Mouse (Mus musculus): ENCODE data around the gene Lcp1. TPM values are rescaled to one million over a fixed set of nuclear protein-coding genes. Genes with fewer than 3 reads are reported as not detected.

The Lcp1 gene
- total and polyA plus RNA-seq, 3 experiments: 258 to 777 (median 373) TPM

- Histone ChIP-seq H3K27me3 (replicated peaks) (no peaks in the 10 kb centered on the region), H3K4me2 (ENCODE audit: insufficient read depth, low read depth, poor library complexity, severe bottlenecking) (no peak overlapping the region), H3K9ac (ENCODE audit: insufficient read depth, low read depth) (no peak overlapping the region), H3K4me1 (ENCODE audit: control insufficient read depth in 1 of 2, insufficient read depth in 2 of 2) (peaks cover 0 to 21% of the 10 kb centered on the region in 2 experiments; a peak in 2 of 4 replicates), H3K36me3 (replicated peaks in 1 of 2; ENCODE audit: control insufficient read depth in 1 of 2, insufficient read depth in 1 of 2, low read length in 1 of 2) (peaks cover 4 to 5% of the 10 kb centered on the region in 2 experiments), H3K9me3 (replicated peaks; ENCODE audit: low read length) (no peaks in the 10 kb centered on the region), H3K79me2 (replicated peaks; ENCODE audit: control insufficient read depth, extremely low read depth, insufficient read depth, poor library complexity, severe bottlenecking) (no peaks in the 10 kb centered on the region), H3K4me3 (replicated peaks in 1 of 3; ENCODE audit: low read depth in 2 of 3, low read length in 2 of 3, poor library complexity in 1 of 3) (no peak overlapping the region), H3K27ac (ENCODE audit: insufficient read depth, low read depth) (no peak overlapping the region)
- in situ Hi-C loops (cut with MboI; ENCODE audit: low pct_ligation_motif_present, low pct_unique_long_range_greater_than_20kb, low sequenced_read_pairs) (no loop called here), dilution Hi-C loops (cut with MboI; ENCODE audit: extremely low pct_ligation_motif_present, extremely low pct_unique_long_range_greater_than_20kb, low sequenced_read_pairs) (no loop called here)
- DNase-seq (ENCODE audit: extremely low read depth): no peak
- TF ChIP-seq ZKSCAN1 (IDR thresholded peaks at IDR 0.05; ENCODE audit: borderline replicate concordance, low read depth, low read length): no peak
- TF ChIP-seq USF1 (IDR thresholded peaks at IDR 0.05; ENCODE audit: low read depth, low read length): no peak
- TF ChIP-seq CHD1 (IDR thresholded peaks at IDR 0.05; ENCODE audit: low read depth, low read length): no peak
- no peak for TF ChIP-seq EP300 (IDR thresholded peaks at IDR 0.05; ENCODE audit: low read length)
- TF ChIP-seq SIN3A (IDR thresholded peaks at IDR 0.05; ENCODE audit: low read length): no peak
- TF ChIP-seq MAX (IDR thresholded peaks at IDR 0.05; ENCODE audit: low read length): no peak
- TF ChIP-seq ZC3H11A (IDR thresholded peaks at IDR 0.05; ENCODE audit: low read depth, low read length): no peak
- TF ChIP-seq TCF12 (IDR thresholded peaks at IDR 0.05; ENCODE audit: low read depth, low read length): no peak
- no peak for TF ChIP-seq CHD2 (IDR thresholded peaks at IDR 0.05; ENCODE audit: low read length)
- no peak for TF ChIP-seq ZMIZ1 (IDR thresholded peaks at IDR 0.05; ENCODE audit: low read depth, low read length)
- no peak for TF ChIP-seq SMC3 (IDR thresholded peaks at IDR 0.05; ENCODE audit: low read depth, low read length)
- no peak for TF ChIP-seq JUN (IDR thresholded peaks at IDR 0.05; ENCODE audit: insufficient read depth, low read depth, low read length)
- TF ChIP-seq KAT2A (IDR thresholded peaks at IDR 0.05; ENCODE audit: insufficient replicate concordance, low read length): no peak
- TF ChIP-seq GABPA (IDR thresholded peaks at IDR 0.05; ENCODE audit: insufficient replicate concordance, low read depth, low read length): no peak
Measured at GRCm38 (mm10) chr14:75235955-75236635, 105.2 kb downstream of the Lcp1 start.

- Histone ChIP-seq H3K36me3 (replicated peaks in 1 of 2; ENCODE audit: control insufficient read depth in 1 of 2, insufficient read depth in 1 of 2, low read length in 1 of 2) (no peaks in the 10 kb centered on the region), H3K9ac (ENCODE audit: insufficient read depth, low read depth) (no peak overlapping the region), H3K9me3 (replicated peaks; ENCODE audit: low read length) (no peaks in the 10 kb centered on the region), H3K4me1 (ENCODE audit: control insufficient read depth in 1 of 2, insufficient read depth in 2 of 2) (peaks cover 0 to 21% of the 10 kb centered on the region in 2 experiments; a peak in 2 of 4 replicates), H3K27ac (ENCODE audit: insufficient read depth, low read depth) (no peak overlapping the region), H3K79me2 (replicated peaks; ENCODE audit: control insufficient read depth, extremely low read depth, insufficient read depth, poor library complexity, severe bottlenecking) (no peaks in the 10 kb centered on the region), H3K27me3 (replicated peaks) (no peaks in the 10 kb centered on the region), H3K4me2 (ENCODE audit: insufficient read depth, low read depth, poor library complexity, severe bottlenecking) (no peak overlapping the region), H3K4me3 (replicated peaks in 1 of 3; ENCODE audit: low read depth in 2 of 3, low read length in 2 of 3, poor library complexity in 1 of 3) (no peak overlapping the region)
- dilution Hi-C loops (cut with MboI; ENCODE audit: extremely low pct_ligation_motif_present, extremely low pct_unique_long_range_greater_than_20kb, low sequenced_read_pairs): no loop called here
- in situ Hi-C loops (cut with MboI; ENCODE audit: low pct_ligation_motif_present, low pct_unique_long_range_greater_than_20kb, low sequenced_read_pairs): no loop called here
- TF ChIP-seq CHD1 (IDR thresholded peaks at IDR 0.05; ENCODE audit: low read depth, low read length) (no peak), MAX (IDR thresholded peaks at IDR 0.05; ENCODE audit: low read length) (no peak), POLR2A (IDR thresholded peaks at IDR 0.05; ENCODE audit: low read depth, low read length) (no peak), ETS1 (conservative IDR thresholded peaks at IDR 0.05; ENCODE audit: low read depth, low read length) (no peak), ZKSCAN1 (IDR thresholded peaks at IDR 0.05; ENCODE audit: borderline replicate concordance, low read depth, low read length) (no peak), USF2 (conservative IDR thresholded peaks at IDR 0.05; ENCODE audit: low read depth, low read length) (no peak), JUND (conservative IDR thresholded peaks at IDR 0.05; ENCODE audit: low read depth, low read length) (no peak), MAFK (IDR thresholded peaks at IDR 0.05; ENCODE audit: insufficient replicate concordance, low read length) (no peak), IRF4 (IDR thresholded peaks at IDR 0.05; ENCODE audit: low read depth, low read length) (no peak)
- no peak for DNase-seq (ENCODE audit: extremely low read depth)
Measured at GRCm38 (mm10) chr14:75236636-75237003, 105.7 kb downstream of the Lcp1 start.
